Mouse (Mus musculus): Measurements from ENCODE around the gene F930015N05Rik.

GRCm38 (mm10) chr11:64470689-64471088 is 34.2 kb upstream of the F930015N05Rik start:
- TF ChIP-seq EP300 (IDR thresholded peaks at IDR 0.05; ENCODE audit: insufficient read depth, low read depth, low read length), result no peak
- TF ChIP-seq CTCF (IDR thresholded peaks at IDR 0.05; ENCODE audit: low read depth, low read length), result no peak
- TF ChIP-seq POLR2A (IDR thresholded peaks at IDR 0.05; ENCODE audit: insufficient read depth, low read length), result no peak

Data from ES-Bruce4 (cell line).